Mouse (Mus musculus) adrenal gland (tissue): Measurements from ENCODE around the gene Nedd4.
"Not testable (repeated sequence)": the region's sequence is repeated elsewhere in the genome, so short reads cannot be mapped to it uniquely, and the experiment has no call there.

Experiments
- intact Hi-C: fragments of 180-260 bp; cut with DNase I; formaldehyde crosslinking; loops from one replicate; pipeline ENCODE4 v1.15.1; 2025

Gene Nedd4

DNA sequence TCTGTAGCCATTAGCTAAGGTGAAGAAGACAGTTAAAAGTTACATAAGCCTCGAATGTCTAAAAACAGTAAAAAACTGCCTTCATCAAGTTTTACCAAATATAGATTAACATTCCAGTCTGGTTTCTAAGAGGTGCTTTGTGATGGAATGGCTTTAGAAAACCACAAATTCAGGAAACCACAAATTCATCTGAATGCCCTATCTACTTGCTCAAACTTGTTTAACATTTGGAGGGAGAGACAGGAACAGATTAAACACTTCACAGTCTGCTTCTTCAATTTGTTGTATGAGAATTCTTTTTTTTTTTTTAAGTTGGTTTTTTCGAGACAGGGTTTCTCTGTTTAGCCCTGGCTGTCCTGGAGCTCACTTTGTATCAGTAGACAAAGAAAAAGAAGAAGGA, 12.4 kb upstream of the Nedd4 start:
- intact Hi-C loops: no loop called here

DNA sequence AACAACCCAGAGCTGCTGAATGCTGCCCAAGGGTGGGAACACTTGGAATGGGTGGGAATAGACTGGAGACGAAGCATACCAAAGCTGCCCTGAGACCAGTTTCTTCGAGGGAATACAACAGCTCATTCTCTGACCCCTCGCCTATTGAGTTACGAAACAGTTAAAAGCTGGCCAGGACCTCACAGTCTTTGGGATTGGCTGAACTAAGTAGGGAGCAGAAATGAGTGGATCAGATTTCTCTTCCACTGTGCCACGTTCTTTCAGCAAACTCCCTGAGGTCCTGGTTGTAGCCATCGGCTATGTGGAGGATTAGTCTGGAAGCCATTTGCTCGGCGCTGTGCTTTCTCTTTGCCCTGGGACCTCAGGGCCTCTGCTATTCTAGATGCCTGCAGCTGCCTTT, 9.2 kb upstream of the Nedd4 start:
- intact Hi-C loops: no loop called here

DNA sequence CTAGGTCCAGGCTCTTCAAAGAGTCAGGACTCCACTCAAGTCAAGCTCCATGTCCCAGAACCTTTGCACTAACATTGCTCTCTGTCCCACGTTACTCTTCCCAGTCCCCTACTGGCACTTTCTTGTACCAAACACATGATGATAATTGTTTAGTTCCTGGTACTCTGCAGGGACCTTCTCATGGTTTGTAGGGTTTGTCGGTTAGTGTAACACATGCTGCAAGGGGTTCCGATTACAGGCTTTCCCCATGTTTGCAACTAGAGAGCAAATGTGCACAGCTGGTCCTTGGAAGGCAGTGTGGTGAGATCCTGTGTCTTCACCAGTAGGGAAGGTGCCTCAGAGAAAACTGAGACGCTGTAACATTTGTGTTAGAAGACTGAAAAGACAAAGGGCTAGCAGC, 8.6 kb upstream of the Nedd4 start:
- intact Hi-C loops: no loop called here

DNA sequence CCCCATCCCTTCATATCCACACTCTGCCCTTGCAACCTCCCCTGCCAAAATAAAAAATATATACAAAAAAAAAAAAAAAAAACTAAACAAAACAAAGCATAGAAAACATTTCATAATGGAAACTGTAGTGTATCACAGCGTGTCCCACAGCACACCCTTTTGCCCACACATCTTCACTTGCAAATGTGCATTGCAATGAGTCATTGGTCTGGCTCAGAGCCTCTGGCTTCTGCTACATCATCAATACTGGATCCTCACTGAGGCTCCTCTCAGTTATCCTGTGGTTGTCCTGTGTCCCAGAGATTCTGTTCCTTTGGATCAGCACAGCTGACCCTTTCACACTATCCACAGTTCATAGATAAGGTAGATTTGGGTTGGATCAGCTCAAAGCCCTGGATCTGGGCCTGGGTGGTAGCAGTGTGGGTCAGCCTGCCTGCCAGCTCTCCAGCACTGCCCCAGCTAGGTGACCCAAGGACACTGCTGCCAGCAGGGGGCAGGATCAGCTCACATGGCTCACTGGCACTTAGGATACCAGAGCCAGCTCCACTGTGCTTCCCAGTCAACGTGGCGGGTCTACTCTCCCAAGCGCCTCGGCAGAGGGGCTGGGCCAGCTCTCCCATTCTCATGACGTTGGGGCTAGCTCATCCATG, 7.4 kb upstream of the Nedd4 start:
- intact Hi-C loops: no loop called here

DNA sequence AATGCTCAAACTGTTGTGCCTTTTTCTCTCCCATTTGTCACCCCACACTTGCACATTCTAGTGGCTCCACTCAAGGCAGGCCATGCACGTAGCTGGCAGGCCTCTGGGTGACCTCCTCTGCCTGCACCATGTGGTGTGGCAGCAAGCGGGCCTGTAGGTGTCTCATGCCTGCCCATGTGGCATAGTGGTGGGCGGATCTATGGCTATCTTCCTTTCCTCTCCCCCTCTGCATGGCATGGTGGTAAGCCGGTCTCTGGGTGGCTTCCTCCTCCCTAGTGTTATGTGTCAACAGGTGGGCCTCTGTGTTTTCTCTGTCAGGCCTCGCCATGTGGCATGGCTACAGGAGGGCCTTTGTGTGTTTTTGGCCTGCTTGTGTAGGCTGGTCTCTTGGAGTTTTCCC, 6.5 kb upstream of the Nedd4 start:
- intact Hi-C loops: no loop called here

DNA sequence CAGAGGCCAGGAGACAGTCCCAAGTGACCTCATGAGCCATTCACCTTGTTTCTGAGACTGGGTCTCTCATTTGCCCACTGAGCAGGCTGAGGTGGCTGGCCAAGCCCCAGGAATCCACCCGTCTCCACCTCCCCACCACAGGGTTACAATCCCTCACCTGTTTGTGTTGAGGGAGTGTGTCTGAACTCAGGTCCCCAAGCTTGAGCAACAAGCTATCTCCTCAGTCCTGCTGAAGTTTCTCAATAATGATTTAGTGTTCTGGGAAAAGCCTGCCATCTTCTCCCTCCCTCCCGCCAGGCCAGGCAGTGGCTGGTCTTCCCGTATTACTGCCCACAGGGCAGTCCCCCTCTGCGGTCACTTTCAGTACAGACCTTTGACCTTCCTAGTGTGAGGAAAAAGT, 5.7 kb upstream of the Nedd4 start:
- intact Hi-C loops: no loop called here

DNA sequence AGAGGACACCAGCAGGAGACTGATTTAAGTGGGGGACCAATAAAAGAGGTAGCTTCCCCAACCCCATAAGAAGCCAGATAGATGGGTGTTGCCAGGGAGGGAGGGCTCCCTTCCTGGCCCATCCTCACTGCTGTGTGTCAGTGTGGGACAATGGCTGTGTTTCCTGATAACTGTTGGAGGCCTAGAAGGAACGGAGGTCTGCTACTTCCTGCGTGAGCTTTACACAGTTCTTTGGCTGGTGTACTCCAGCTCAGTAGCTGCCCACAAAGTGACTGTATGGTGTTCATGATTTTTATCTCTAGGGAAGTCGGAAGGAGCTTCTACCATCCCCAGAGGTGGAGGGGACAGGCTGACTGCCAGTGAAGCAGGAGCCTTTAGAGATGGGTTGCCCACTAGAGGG, 5.2 kb upstream of the Nedd4 start:
- intact Hi-C loops: no loop called here

DNA sequence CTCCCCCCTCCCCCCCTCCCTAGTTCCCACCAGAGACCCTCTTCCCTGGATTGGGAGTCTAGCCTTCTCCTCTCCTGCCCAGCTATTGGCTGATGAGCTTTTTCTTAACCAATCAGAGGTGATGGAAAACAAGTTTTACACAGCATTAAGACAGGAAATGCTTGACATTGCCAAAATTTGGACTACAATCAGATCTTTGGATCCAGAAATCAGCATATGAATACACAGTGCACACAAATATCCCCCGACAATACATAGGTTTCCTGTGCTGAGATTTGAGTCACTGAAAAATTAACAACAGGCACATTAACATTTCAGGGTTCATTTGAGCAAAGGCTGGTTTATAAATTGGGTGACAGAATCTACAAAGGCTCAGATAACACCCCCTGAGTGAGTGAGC, 4.5 kb upstream of the Nedd4 start:
- intact Hi-C loops: no loop called here

DNA sequence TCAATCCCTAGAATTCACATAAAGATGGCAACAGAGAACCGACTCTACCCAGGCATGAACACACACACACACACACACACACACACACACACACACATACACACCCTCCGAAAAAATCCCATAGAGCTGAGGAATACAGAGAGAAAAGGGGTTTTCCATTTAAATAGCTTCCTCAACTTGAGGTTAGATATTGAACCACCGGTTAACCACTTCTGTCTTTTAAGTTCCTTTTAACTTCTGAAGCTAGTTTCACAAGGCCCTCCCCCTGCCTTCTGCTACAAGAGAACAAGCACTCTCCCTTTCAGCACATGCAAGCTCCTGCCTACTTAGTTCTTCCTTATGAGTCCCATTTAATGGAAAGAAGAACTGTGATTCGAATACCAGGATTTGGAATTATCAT, 2.0 kb upstream of the Nedd4 start:
- intact Hi-C loops: no loop called here

DNA sequence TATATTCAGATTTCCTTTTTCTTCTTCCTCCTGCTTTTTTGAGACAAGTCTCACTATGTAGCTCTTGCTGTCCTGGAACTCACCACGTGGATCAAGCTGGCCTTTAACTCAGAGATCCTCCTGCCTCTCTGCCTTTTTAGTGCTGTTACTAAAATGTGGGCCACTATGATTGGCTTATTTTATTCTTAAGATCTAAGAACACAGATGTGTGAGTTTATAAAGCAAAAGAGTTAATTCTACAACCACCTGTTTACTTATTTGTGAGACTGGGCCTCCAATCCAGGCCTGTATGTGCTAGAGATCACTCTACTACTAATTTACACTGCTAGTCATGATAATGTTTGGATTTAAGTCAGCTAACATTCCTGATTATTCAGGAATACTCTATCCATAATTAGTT, 1.2 kb upstream of the Nedd4 start:
- intact Hi-C loops: no loop called here

DNA sequence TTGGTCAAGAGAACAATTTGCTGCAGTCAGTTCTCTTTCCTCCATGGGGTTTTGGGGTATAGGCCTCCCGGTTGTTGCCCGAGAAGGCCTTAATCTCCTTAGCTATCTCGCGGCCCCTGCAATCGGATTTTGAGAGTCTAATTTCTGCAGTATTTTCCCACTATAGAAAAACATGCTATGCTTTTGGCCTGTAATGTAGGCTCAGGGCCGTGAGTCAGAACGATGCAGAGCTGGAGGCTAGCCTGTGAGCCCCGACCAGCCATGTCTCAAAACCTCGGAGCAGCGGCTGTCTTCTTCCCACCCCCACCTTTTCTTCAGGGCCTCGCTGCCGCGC, 618 bp upstream of the Nedd4 start:
- intact Hi-C loops: no loop called here

DNA sequence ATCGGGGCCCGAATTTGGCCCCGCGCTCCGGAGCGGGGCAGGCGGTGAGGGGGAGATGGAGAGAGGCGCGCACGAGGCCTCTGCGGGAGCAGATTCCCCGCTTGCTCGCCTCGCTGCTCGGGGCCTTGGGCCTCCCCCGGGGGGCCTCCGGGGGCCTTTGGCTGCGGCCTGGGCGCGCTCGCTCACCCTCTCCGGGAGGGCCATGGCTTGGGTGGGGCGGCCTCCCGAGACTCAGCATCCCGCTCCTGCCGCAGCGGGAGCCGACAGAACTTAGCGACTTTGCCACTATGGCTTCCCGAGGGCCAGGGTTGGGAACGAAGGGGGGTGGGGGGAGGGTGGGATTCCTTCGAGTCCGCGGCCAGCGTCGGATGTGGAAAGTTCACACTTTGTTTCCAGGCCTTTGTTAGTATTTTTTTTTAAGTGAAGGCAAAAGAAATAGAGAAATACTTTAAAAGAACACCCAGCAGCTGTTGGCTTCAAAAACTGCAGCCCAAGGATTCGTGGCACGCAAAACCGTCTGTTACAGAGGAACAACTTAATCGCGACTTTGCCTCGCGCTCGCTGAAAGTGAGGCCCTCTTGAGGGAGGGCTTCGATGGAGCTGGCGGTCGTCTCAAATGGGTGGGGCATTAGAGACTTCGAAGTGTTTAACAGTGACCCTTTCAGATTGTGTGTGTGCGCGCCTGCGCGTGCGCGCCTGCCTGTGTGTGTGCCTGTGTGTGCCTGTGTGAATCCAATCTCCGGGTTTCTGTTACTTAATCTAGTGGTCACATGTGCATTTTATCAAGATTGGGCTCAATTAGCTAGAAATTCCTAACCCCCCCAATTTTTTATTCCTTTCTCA, 766 bp downstream of the Nedd4 start:
- intact Hi-C loops: no loop called here

DNA sequence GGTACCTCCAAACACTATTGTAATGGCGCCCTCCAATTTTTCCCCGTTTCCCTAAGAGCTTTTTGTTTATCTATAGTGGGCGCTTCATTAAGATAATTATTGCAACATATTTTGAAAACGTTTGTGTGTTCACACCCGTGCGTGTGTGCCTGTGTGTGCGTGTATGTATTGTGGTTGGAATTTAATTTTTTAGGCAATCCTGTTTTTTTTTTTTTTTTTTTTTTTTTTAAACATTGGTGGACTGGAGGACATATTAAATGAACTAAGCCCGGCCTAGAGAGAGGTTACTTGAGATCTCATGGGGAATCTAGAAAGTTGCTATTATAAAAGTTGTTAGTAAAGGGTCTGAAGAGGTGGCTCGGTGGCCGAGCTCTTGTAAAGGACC, 1.4 kb downstream of the Nedd4 start:
- intact Hi-C loops: no loop called here

DNA sequence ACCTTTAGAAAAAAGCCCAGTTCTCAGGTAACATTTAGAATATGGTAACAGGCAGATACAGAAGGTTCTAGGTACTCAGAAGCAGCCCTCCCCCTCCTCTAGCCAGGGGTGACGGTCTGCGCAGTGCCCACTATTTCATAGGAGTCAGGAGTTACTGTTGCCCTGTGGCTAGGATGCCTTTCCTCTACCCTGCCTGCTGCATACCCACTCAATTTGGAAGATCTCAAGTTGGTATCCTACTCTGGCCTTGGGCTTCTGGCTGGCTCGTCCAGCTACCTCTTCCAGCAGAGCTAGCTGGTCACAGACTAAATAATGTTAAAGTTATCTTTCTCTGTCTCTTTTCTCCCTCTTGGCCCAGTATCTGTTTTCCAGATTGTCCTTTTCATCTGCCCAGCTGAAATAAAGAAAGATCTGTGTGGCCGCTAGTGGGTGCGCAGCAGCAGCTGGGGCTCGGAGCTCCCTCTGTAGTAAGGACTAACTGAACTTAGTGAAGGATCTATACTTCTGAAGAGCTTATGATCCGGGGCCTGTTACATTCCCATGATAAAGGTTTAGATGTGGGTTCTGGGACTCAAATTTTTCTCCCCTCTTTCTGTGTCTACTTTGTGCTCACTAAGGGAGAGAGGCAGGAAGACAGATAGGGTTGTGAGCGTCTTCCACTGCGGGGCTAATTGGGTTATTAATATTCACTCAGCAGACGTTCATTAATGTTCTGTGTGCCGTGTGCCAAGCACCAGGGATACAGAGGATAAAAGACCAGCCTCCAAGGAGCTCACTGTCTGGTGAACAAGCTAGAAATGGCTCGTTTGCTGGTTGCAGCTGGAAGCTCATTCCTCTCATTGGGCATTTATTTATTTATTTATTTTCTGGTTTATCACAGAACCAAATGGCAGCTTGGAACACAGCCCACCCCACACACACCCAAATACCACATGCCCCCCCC, 2.5 kb downstream of the Nedd4 start:
- intact Hi-C loops: no loop called here

DNA sequence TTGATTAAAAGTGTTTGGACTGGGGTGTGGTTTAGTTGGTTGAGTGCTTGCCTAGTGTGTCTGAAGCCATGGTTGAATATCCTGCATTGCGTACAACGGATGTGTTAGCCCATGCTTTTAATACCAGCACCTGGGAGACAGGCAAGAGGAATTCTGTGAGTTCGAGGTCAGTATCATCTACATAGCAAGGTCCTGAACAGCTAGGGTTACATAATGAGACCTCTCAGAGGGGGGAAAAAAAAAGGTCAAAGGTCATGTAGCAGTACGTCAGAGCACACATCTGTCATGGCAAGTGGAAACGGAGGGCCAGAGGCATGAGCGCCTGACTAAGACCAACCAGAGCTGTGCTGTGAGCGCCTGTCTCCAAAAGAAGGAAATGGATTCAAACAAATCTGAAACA, 3.4 kb downstream of the Nedd4 start:
- intact Hi-C loops: no loop called here

DNA sequence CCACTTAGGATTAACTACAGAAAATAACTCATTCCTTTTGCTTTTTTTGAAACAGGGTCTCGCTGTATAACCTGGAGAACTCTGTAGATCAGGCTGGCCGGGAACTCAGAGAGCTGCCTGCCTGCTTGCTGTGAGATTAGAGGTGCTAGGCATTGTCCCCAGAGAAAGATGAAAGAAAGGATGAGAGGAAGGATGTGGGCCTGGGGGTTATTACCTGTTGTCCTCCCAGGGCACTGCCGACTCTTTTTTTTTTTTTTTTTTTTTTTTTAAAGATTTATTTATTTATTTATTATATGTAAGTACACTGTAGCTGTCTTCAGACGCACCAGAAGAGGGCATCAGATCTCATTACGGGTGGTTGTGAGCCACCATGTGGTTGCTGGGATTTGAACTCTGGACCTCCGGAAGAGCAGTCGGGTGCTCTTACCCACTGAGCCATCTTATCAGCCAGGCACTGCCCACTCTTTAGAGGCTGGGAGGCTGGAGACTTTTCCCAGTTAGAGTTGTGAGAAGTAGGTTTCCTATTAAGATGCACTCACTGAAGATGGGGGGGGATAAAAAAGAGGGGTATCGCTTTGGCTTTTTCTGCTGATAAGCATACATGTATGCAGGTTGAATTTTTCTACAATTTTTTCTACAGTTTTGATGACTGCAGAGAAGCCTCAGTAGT, 4.3 kb downstream of the Nedd4 start:
- intact Hi-C loops: not testable (repeated sequence)

DNA sequence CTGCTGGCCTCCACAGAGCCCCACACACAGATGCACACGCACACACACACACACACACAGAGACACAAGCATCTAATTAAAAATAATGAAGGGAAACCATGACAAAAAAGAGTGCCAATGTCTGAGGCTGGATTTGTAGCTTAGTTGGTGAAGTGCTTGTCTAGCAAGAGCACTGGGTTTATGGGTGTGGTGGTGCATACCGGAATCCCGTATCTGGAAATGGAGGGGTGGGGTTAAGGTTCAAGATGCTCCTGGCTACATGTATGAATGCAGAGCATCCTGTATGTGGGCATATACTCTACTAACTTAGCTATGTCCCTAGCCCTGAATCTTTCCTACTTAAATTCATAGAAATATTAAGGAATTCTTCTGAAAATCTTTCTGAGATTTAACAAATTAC, 5.0 kb downstream of the Nedd4 start:
- intact Hi-C loops: no loop called here

DNA sequence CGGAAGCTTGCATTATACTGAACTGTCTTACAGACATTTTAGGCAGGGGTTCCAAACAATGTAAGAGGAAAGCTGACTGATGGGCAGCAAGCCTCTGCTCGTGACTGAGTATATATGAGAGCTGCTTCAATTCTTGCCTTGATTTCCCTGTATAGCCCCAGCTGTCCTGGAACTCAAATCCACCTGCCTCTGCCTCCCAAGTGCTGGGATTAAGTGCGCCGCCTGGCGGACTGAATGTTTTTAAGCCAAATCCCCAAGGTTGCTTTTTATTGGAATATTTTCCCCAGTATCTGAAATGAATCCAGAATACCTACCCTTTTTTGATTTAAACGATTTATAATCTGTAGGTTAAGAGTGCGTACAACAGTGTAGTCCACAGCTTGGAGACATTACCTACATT, 7.2 kb downstream of the Nedd4 start:
- intact Hi-C loops: no loop called here

DNA sequence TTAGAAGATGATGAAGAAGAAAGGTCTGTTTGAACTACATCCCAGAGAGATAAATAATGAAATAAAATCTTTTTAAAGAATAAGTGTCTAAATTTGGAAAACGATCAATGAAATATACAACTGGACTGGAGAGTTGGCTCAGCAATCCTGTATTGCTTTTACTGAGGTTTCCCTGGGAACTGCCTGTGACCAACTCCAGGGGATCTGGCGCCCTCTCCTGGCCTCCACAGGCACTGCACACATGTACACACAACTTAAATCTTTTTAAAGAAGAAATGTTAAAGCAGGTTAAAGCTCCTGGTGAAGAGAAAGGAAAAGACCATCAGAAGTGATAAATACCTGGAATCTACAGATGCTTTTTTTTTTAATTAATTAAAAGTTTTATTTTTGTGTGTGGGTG, 10.2 kb downstream of the Nedd4 start:
- intact Hi-C loops: loop anchor here (5.0 kb wide), 1 partner anchor 35 kb away; no protein-coding TSS in a partner anchor

DNA sequence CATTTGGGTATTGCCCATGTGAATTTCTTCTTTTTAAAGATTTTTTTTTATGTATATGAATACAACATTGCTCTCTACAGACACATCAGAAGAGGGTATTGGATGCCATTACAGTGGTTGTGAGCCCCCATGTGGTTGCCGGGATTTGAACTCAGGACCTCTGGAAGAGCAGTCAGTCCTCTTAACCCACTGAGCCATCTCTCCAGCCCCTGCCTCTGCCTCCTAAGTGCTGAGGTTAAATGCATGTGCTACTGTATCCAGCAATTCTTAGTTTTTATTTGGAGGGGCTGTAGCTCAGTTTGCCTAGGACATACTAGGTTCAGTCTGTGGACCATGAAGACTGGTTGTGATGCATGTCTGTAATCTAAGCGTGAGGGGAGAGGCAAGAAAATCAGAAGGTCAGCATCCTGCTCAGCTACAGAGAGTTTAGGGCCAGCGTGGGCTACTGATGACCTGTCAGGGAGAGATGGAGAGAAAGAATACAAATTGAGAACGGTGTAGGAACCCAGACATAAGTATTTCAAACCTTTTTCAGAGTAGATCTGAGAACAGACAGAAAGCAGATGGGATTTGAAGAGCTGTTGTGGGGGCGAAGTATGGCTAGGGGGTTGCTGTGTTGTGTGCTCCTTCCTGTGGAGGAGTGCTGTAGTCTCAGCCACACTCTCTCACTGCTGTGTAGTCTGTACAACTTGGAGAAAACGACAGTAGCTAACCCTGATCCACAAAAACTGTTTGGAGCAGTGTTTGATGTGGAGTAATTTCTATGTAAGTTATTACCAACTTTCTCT, 13.0 kb downstream of the Nedd4 start:
- intact Hi-C loops: loop anchor here (5.0 kb wide), 1 partner anchor 38 kb away; no protein-coding TSS in a partner anchor

DNA sequence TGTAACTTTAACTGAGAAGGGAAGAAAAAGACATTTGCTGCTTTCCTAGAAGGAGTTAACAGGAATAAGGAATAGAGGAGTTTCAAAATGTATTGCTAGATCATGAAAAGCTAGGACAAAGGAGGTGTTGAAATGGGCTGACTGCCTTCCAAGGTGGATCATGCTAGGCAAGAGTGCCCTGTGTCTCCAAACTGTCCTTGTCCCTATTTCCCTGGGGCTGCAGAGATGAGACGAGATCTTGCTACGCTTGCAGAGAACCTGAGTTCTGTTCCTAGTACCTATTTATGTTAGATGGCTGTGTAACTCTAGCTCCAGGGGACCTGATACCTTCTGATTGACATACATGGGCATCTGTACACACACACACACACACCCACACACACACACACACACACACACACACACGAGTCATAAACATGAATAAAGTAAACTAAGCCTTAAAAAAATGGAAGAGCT, 13.6 kb downstream of the Nedd4 start:
- intact Hi-C loops: no loop called here
